24 mouse cellular contexts compared by ENCODE assay signal in the genomic region with DNA sequence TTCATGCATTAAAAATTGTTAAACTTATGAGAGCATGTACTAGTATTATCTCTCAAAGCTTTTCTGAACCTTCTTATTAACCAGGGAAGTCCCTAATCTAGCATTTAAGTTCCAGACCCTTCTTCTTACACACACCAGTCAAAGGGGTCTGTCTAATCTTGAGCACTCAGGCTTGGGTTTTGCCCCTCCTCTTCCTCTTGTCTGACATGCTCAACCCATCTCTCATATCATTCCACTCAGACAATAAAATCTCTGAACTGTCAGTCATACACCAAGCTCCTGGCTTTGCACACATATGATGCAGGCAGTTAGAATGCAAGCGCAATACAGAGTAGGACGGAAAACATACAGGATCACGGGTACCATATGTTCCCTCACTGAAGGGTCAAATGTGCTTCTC. TPM values are rescaled to one million over a fixed set of nuclear protein-coding genes. Genes with fewer than 3 reads are reported as not detected.
DNase-seq lines count a peak whose midpoint lies in the region; ATAC-seq lines count a peak whose summit lies in the region.
"Had no signal": no experiment of that assay in that cellular context is flagged by ENCODE, and none has a peak within 500 bp of the region (broad histone marks: within the 10 kb centered on the region; RNA-seq: fewer than 3 reads in every experiment).

No protein-coding gene starts in this region.

- H3K4me1 ChIP-seq in liver, embryonic 11.5 days (replicated peaks; ENCODE audit: control insufficient read depth, insufficient read depth, low read length): 0 out of 2 replicates have a peak, but pooled peaks cover 5% of the 10 kb centered on the region
- H3K4me1 ChIP-seq in liver, embryonic 12.5 days: peaks cover 28% of the 10 kb centered on the region
- peaks cover 8% of the 10 kb centered on the region for H3K4me1 ChIP-seq in liver, embryonic 16.5 days (ENCODE audit: control insufficient read depth, low read depth, low read length)
- no peaks in the 10 kb centered on the region for H3K4me1 ChIP-seq in heart, embryonic 11.5 days (ENCODE audit: control insufficient read depth, insufficient read depth, low read length)
- H3K4me1 ChIP-seq: embryonic facial prominence, embryonic 15.5 days; forebrain, embryonic 10.5 days; heart, embryonic 13.5 days; hindbrain, embryonic 15.5 days had no signal

- 74% methylated on average over 3 of the region's 3 CpGs for WGBS in liver, embryonic 11.5 days
- WGBS in liver, embryonic 12.5 days (ENCODE audit: insufficient replicate concordance): 64% methylated on average over 3 of the region's 3 CpGs
- 64% methylated on average over 3 of the region's 3 CpGs for WGBS in liver, embryonic 16.5 days (ENCODE audit: insufficient replicate concordance)
- 94% methylated on average over 3 of the region's 3 CpGs for WGBS in heart, embryonic 11.5 days (ENCODE audit: insufficient replicate concordance)

- no peak overlapping the region for H3K4me3 ChIP-seq in liver, embryonic 11.5 days (ENCODE audit: low read depth, low read length)
- no peak overlapping the region for H3K4me3 ChIP-seq in liver, embryonic 12.5 days
- no peak overlapping the region for H3K4me3 ChIP-seq in liver, embryonic 16.5 days (ENCODE audit: low read depth, low read length)
- H3K4me3 ChIP-seq in heart, embryonic 11.5 days (ENCODE audit: low read depth, low read length): no peak overlapping the region
- H3K4me3 ChIP-seq: embryonic facial prominence, embryonic 15.5 days; erythroblast, embryonic 14.5 days; forebrain, embryonic 10.5 days; gastrocnemius, adult 2 months; heart, embryonic 13.5 days; hindbrain, embryonic 15.5 days had no signal

- ATAC-seq in liver, embryonic 11.5 days (replicated peaks; ENCODE audit: low FRiP score): peak; percentile 91
- peak; percentile 84 for ATAC-seq in liver, embryonic 12.5 days
- ATAC-seq in liver, embryonic 16.5 days (ENCODE audit: low read depth): peak; percentile 71
- no peak for ATAC-seq in heart, embryonic 11.5 days (replicated peaks; ENCODE audit: insufficient number of reproducible peaks, low FRiP score, low TSS enrichment)
- ATAC-seq: activated CD4-positive, CD25-positive, alpha-beta regulatory T cell, adult 4 months; CD4-positive, CD25-positive, alpha-beta regulatory T cell, adult 4 months; forebrain, embryonic 14.5 days; Patski had no signal

- H3K27ac ChIP-seq in liver, embryonic 11.5 days (ENCODE audit: low read depth, low read length): no peak overlapping the region
- no peak overlapping the region for H3K27ac ChIP-seq in liver, embryonic 12.5 days
- no peak overlapping the region for H3K27ac ChIP-seq in liver, embryonic 16.5 days (ENCODE audit: low read length)
- no peak overlapping the region for H3K27ac ChIP-seq in heart, embryonic 11.5 days (ENCODE audit: low read depth, low read length)
- H3K27ac ChIP-seq: embryonic facial prominence, embryonic 15.5 days; forebrain, embryonic 10.5 days; gastrocnemius, adult 2 months; heart, embryonic 13.5 days; hindbrain, embryonic 15.5 days had no signal

- H3K9ac ChIP-seq in liver, embryonic 11.5 days (ENCODE audit: low read depth, low read length): no peak overlapping the region
- no peak overlapping the region for H3K9ac ChIP-seq in liver, embryonic 12.5 days
- no peak overlapping the region for H3K9ac ChIP-seq in liver, embryonic 16.5 days (ENCODE audit: low read depth, low read length)
- no peak overlapping the region for H3K9ac ChIP-seq in heart, embryonic 11.5 days (ENCODE audit: low read depth, low read length)
- H3K9ac ChIP-seq: embryonic facial prominence, embryonic 15.5 days; heart, embryonic 13.5 days; hindbrain, embryonic 15.5 days had no signal

- no peaks in the 10 kb centered on the region for H3K36me3 ChIP-seq in liver, embryonic 11.5 days (ENCODE audit: control insufficient read depth, insufficient read depth, low read length)
- H3K36me3 ChIP-seq in liver, embryonic 12.5 days: peaks cover 5% of the 10 kb centered on the region
- H3K36me3 ChIP-seq in liver, embryonic 16.5 days (ENCODE audit: control insufficient read depth, insufficient read depth): no peaks in the 10 kb centered on the region
- H3K36me3 ChIP-seq in heart, embryonic 11.5 days (ENCODE audit: control insufficient read depth, insufficient read depth, low read length): no peaks in the 10 kb centered on the region
- H3K36me3 ChIP-seq: embryonic facial prominence, embryonic 15.5 days; forebrain, embryonic 10.5 days; G1E; heart, embryonic 13.5 days; hindbrain, embryonic 15.5 days had no signal

- H3K27me3 ChIP-seq in liver, embryonic 11.5 days (replicated peaks; ENCODE audit: control insufficient read depth, insufficient read depth, low read length): no peaks in the 10 kb centered on the region
- no peaks in the 10 kb centered on the region for H3K27me3 ChIP-seq in liver, embryonic 12.5 days (replicated peaks)
- no peaks in the 10 kb centered on the region for H3K27me3 ChIP-seq in liver, embryonic 16.5 days (ENCODE audit: control insufficient read depth, insufficient read depth, low read depth, low read length)
- H3K27me3 ChIP-seq in heart, embryonic 11.5 days (ENCODE audit: control insufficient read depth, insufficient read depth, low read length): no peaks in the 10 kb centered on the region
- H3K27me3 ChIP-seq: embryonic facial prominence, embryonic 15.5 days; heart, embryonic 13.5 days; hindbrain, embryonic 15.5 days; Patski had no signal

- no peaks in the 10 kb centered on the region for H3K9me3 ChIP-seq in liver, embryonic 11.5 days (ENCODE audit: control insufficient read depth, low read length)
- no peaks in the 10 kb centered on the region for H3K9me3 ChIP-seq in liver, embryonic 12.5 days (replicated peaks)
- H3K9me3 ChIP-seq in liver, embryonic 16.5 days (replicated peaks; ENCODE audit: control insufficient read depth, low read length): no peaks in the 10 kb centered on the region
- H3K9me3 ChIP-seq in heart, embryonic 11.5 days (replicated peaks; ENCODE audit: control insufficient read depth, low read length): no peaks in the 10 kb centered on the region
- H3K9me3 ChIP-seq: embryonic facial prominence, embryonic 15.5 days; forebrain, embryonic 10.5 days; G1E; heart, embryonic 13.5 days; hindbrain, embryonic 15.5 days had no signal

- no peak overlapping the region for H3K4me2 ChIP-seq in liver, embryonic 11.5 days
- H3K4me2 ChIP-seq in liver, embryonic 12.5 days: no peak overlapping the region
- H3K4me2 ChIP-seq in liver, embryonic 16.5 days (ENCODE audit: low read depth, low read length): no peak overlapping the region
- H3K4me2 ChIP-seq in heart, embryonic 11.5 days: no peak overlapping the region
- H3K4me2 ChIP-seq: embryonic facial prominence, embryonic 15.5 days; heart, embryonic 13.5 days; hindbrain, embryonic 15.5 days had no signal

- DNase-seq in liver, embryonic 11.5 days (ENCODE audit: low spot score): no peak
- no peak for DNase-seq in liver
- DNase-seq in right cerebral cortex, postnatal 4 days: no peak
- no peak for DNase-seq in lung, postnatal 36 days
- DNase-seq: adrenal gland, postnatal 25 days; B cell, adult 2 months; cerebellum, adult 18-20 months; cerebellum, postnatal 10 days; gastrocnemius, adult 2 months; gastrocnemius, postnatal 25 days; heart, postnatal 36 days had no signal

RNA-seq across cellular contexts. Expression of gene Syt14, which starts 48.4 kb away (rescaled TPM):
- 2.3 TPM in 2 replicates for polyA plus RNA-seq in liver, embryonic 11.5 days (2014; fragmentation: Nextera tagmentation; extraction: Ambion mirVana)
- 5.5 and 6.0 TPM in 2 replicates for polyA plus RNA-seq in liver, embryonic 12.5 days (2016; fragmentation: Nextera tagmentation; extraction: Ambion mirVana)
- 4.8 and 5.4 TPM in 2 replicates for polyA plus RNA-seq in liver, embryonic 16.5 days (2015; fragmentation: Nextera tagmentation; extraction: Ambion mirVana)
- polyA plus RNA-seq in heart, embryonic 11.5 days (2014; fragmentation: Nextera tagmentation; extraction: Ambion mirVana): 2.3 and 2.4 TPM in 2 replicates
- polyA plus RNA-seq: G1E had no signal
